Mouse (Mus musculus) retina, adult 2 months (tissue): ENCODE results near the gene Tedc1.
A peak's percentile ranks its signal among the peaks of the same experiment; 100 is the strongest.
"Not testable (repeated sequence)": the region's sequence is repeated elsewhere in the genome, so short reads cannot be mapped to it uniquely, and the experiment has no call there.

ENCODE experiments used
- DNase-seq: peaks from one replicate; pipeline ENCODE4 v3.0.0-alpha.2; 2012; ENCODE audit warnings: low read depth, low spot score

The Tedc1 gene

GRCm38 (mm10) chr12:113152991-113153525 lies 3.2 kb upstream of the Tedc1 start:
- no peak for DNase-seq

- no peak for DNase-seq
These were observed 2.2 kb upstream of the Tedc1 start for GRCm38 (mm10) chr12:113153971-113154370.

- DNase-seq, result no peak
These were observed 1.5 kb upstream of the Tedc1 start for GRCm38 (mm10) chr12:113154747-113155075.

- no peak for DNase-seq
These were observed 997 bp upstream of the Tedc1 start for GRCm38 (mm10) chr12:113155076-113155771.

- DNase-seq, result no peak
These were observed 314 bp downstream of the Tedc1 start for GRCm38 (mm10) chr12:113156540-113156929.

- DNase-seq, result no peak
These were observed 781 bp downstream of the Tedc1 start for GRCm38 (mm10) chr12:113157002-113157401.

- no peak for DNase-seq
These were observed 1.3 kb downstream of the Tedc1 start for GRCm38 (mm10) chr12:113157521-113157920.

- DNase-seq, result no peak
These were observed 1.8 kb downstream of the Tedc1 start for GRCm38 (mm10) chr12:113157971-113158370.

- no peak for DNase-seq
These were observed 7.4 kb downstream of the Tedc1 start for GRCm38 (mm10) chr12:113163561-113164006.

- DNase-seq, result no peak
These were observed 11.9 kb downstream of the Tedc1 start for GRCm38 (mm10) chr12:113168031-113168536.

- no peak for DNase-seq
These were observed 20.9 kb downstream of the Tedc1 start for GRCm38 (mm10) chr12:113176960-113177725.

- no peak for DNase-seq
These were observed 24.8 kb downstream of the Tedc1 start for GRCm38 (mm10) chr12:113181020-113181419.

- DNase-seq, result no peak
These were observed 28.7 kb downstream of the Tedc1 start for GRCm38 (mm10) chr12:113184945-113185344.

- DNase-seq, result no peak
These were observed 29.4 kb downstream of the Tedc1 start, which contains the start of gene Tmem121 for GRCm38 (mm10) chr12:113185442-113186291. Gene Tmem121, plus strand, starts transcription at chr12:113185930.

- no peak for DNase-seq
These were observed 30.2 kb downstream of the Tedc1 start for GRCm38 (mm10) chr12:113186326-113187010.

- no peak for DNase-seq
These were observed 30.8 kb downstream of the Tedc1 start for GRCm38 (mm10) chr12:113187011-113187375.

- DNase-seq, result peak; percentile 57
These were observed 31.5 kb downstream of the Tedc1 start for GRCm38 (mm10) chr12:113187584-113188295.

- no peak for DNase-seq
These were observed 32.3 kb downstream of the Tedc1 start for GRCm38 (mm10) chr12:113188349-113189055.

GRCm38 (mm10) chr12:113193423-113193822 lies 37.2 kb downstream of the Tedc1 start:
- DNase-seq, result no peak

GRCm38 (mm10) chr12:113199132-113199531 lies 42.9 kb downstream of the Tedc1 start:
- DNase-seq, result not testable (repeated sequence)
